Mouse (Mus musculus): ENCODE data around the gene Pno1. TPM values are rescaled to one million over a fixed set of nuclear protein-coding genes. Genes with fewer than 3 reads are reported as not detected.

Pno1 gene
- total RNA-seq, 2 experiments from 2014 or later = 32.9 to 34.7 TPM

GRCm38 (mm10) chr11:17183165-17183564 lies 28.2 kb downstream of the Pno1 start:
- intact Hi-C loops (cut with DNase I) = no loop called here
- no peak for DNase-seq

- DNase-seq = no peak
These were observed 29.6 kb downstream of the Pno1 start, which contains the start of gene Wdr92 for GRCm38 (mm10) chr11:17181807-17182206. Gene Wdr92, plus strand, starts transcription at chr11:17182107.

GRCm38 (mm10) chr11:17180753-17181152 lies 30.6 kb downstream of the Pno1 start:
- intact Hi-C loops (cut with DNase I) = no loop called here
- DNase-seq = no peak

More at GRCm38 (mm10) chr11:17181807-17182206, 29.6 kb downstream of the Pno1 start, which contains the start of gene Wdr92:
- intact Hi-C loops (cut with DNase I) = no loop called here

GRCm38 (mm10) chr11:17176638-17177037 lies 34.7 kb downstream of the Pno1 start:
- no peak for DNase-seq
- intact Hi-C loops (cut with DNase I) = no loop called here

- no peak for DNase-seq
- intact Hi-C loops (cut with DNase I) = no loop called here
These were observed 39.1 kb downstream of the Pno1 start for GRCm38 (mm10) chr11:17172300-17172699.

GRCm38 (mm10) chr11:17170938-17171729 lies 40.2 kb downstream of the Pno1 start:
- intact Hi-C loops (cut with DNase I) = no loop called here
- no peak for DNase-seq

- intact Hi-C loops (cut with DNase I) = no loop called here
- DNase-seq = no peak
These were observed 42.1 kb downstream of the Pno1 start for GRCm38 (mm10) chr11:17169262-17169661.

GRCm38 (mm10) chr11:17166627-17167026 lies 44.7 kb downstream of the Pno1 start:
- intact Hi-C loops (cut with DNase I) = no loop called here
- no peak for DNase-seq

GRCm38 (mm10) chr11:17163956-17164355 lies 47.4 kb downstream of the Pno1 start:
- DNase-seq = no peak
- intact Hi-C loops (cut with DNase I) = loop anchor here (5.0 kb wide), 1 partner anchor 93 kb away; the partner anchor contains the start of gene C1d

GRCm38 (mm10) chr11:17160242-17160641 lies 51.1 kb downstream of the Pno1 start:
- intact Hi-C loops (cut with DNase I) = loop anchor here (5.0 kb wide), 1 partner anchor 97 kb away; the partner anchor contains the start of gene C1d
- DNase-seq = peak; percentile 36 to 49

GRCm38 (mm10) chr11:17159738-17160241 lies 51.6 kb downstream of the Pno1 start:
- peak; percentile 47 to 64 for DNase-seq
- intact Hi-C loops (cut with DNase I) = loop anchor here (1.0 to 5.0 kb wide), 2 partner anchors 52 to 98 kb away; partner anchors contain the start of genes C1d and Pno1

- intact Hi-C loops (cut with DNase I) = loop anchor here (1.0 kb wide), 1 partner anchor 52 kb away; the partner anchor contains the start of gene Pno1
- DNase-seq = peak; percentile 97 to 98
These were observed 52.3 kb downstream of the Pno1 start, which contains the start of gene Ppp3r1 for GRCm38 (mm10) chr11:17158858-17159737. Gene Ppp3r1, plus strand, starts transcription at chr11:17159263.

Other genes with a start within 250 kb of the Pno1 start
- gene Cnrip1, start 160.0 kb downstream of the Pno1 start, total RNA-seq (2021) = 1 to 10 TPM; 4.2 to 4.5 TPM
- 1 to 10 TPM; 4.7 to 4.9 TPM for gene Plek, start 159.2 kb downstream of the Pno1 start, total RNA-seq (2021)
- gene Ppp3r1, start 52.3 kb downstream of the Pno1 start, total RNA-seq (2021) = 10 to 100 TPM; 67.7 to 70.0 TPM
- gene Wdr92, start 29.5 kb downstream of the Pno1 start, total RNA-seq (2021) = 10 to 100 TPM in 1 of 2 experiments, 1 to 10 TPM in 1; 9.8 to 11.8 TPM
- 10 to 100 TPM; 35.2 to 35.6 TPM for gene C1d, start 46.0 kb upstream of the Pno1 start, total RNA-seq (2021)

Data from heart, postnatal 36 days (tissue).